Mouse (Mus musculus): ENCODE data around the gene Accs. TPM values are rescaled to one million over a fixed set of nuclear protein-coding genes. Genes with fewer than 3 reads are reported as not detected.

Accs gene
- total RNA-seq, 2 experiments from 2014 or later, result 1.4 to 6.3 TPM

GRCm38 (mm10) chr2:93868566-93868965 lies 18.8 kb upstream of the Accs start:
- ATAC-seq (replicated peaks; ENCODE audit: low FRiP score, poor library complexity, severe bottlenecking), result no peak

DNA sequence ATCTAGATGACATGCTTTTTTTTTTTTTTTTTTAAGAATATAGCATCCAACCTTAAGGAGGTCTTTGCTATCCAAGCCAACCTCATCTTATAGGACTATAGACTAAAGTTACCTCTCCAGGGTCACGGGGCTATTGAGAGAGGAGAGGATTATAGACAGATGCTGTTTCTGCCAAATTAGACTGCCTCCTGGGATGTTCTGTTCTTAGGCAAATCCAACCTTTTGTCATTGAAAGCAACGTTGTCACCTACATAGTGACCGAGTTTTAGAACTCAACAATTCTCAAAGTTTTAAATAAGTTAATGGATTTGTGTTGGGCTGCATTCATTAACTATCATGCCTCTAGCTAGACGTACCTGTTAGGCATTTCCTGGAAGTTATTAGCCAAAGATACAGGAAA lies 13.5 kb upstream of the Accs start:
- no peak for ATAC-seq (replicated peaks; ENCODE audit: low FRiP score, poor library complexity, severe bottlenecking)

- no peak for ATAC-seq (replicated peaks; ENCODE audit: low FRiP score, poor library complexity, severe bottlenecking)
These were observed 9.1 kb upstream of the Accs start for GRCm38 (mm10) chr2:93858845-93859244.

DNA sequence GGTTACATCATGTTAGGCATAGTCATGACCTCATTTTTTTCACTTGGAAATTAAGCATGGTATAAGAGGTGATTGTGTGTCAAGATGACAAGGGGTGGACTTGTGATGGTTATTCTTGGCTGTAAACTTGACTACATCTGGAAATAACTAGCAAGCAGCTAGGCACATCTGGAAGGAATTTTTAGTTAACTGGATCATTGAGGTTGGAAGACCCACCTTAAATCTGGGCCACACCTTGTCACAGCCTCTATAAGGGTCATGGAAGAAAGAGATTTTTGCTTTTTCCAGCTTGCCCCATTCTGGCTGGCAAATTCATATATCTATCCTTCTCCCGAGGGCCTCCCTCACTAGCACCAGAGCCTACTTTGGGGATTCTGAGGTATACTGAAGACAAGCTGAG lies 1.6 kb upstream of the Accs start:
- no peak for ATAC-seq (replicated peaks; ENCODE audit: low FRiP score, poor library complexity, severe bottlenecking)

DNA sequence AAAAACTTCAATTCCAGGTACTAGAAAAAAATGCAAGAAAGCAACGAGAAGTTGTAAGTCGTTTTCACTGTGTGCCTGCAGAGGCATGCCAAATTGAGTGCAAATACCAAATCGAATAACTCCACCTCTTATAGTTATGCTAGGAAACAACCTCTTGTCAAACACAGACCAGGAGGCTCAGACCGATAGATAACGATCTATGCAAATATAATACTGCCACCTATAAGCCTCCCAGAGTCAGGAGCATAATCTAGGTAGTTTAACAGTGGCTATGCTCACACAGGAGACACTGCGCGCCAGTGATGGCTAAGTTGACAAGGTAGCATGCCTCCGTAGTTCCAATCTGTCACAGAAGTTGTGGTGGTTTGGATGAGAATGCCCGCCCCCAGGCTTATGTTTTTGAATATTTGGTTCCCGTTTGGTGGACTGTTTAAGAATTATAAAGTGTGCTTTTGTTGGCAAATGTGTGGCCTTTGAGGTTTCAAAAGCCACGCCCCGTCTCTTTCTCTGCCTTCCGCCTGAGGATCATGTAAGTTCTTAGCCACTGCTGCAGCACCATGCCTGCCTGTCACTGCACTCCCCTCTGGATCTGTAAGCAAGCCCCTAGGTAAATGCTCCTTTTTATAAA lies 688 bp upstream of the Accs start:
- no peak for ATAC-seq (replicated peaks; ENCODE audit: low FRiP score, poor library complexity, severe bottlenecking)

DNA sequence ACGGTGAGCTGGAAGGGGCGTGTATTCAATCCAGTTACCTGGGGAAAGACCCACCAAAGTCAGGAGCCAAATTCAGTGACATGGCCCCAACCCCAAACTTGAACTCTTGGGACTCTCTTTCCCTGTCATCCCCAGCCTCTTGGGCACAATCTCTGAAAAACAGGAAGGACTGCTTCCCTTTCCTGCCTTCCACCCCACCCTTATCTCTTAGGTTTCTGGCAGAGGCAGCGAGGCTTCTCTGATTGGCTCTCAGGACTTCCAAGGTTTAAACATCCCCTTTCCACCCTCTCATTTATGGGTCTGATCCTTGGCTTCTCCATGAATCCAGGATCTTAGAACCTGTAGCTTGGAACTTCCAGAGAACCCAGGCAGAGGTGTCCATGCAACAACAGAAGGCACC lies 8.4 kb downstream of the Accs start:
- ATAC-seq (replicated peaks; ENCODE audit: low FRiP score, poor library complexity, severe bottlenecking), result no peak

DNA sequence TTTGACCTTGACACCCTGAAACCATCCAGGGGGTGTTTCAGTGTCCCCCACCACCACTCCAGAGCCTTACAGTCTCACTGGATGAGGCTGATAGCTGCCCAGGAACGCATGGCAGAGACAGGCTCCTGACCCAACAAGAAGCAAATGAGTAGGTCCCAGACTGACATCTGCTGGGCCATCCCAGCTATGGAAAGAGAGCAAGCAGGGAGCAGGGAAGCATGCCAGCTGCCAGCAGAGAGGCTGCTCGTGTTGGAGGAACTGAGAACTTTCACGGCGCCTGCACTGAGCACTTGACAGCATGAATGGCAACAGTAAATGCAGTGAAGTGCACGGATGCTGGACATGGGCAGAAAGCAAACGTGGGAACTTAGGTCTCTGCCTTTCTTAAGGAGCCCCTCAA lies 9.6 kb downstream of the Accs start:
- no peak for ATAC-seq (replicated peaks; ENCODE audit: low FRiP score, poor library complexity, severe bottlenecking)

GRCm38 (mm10) chr2:93838931-93839330 lies 10.8 kb downstream of the Accs start:
- ATAC-seq (replicated peaks; ENCODE audit: low FRiP score, poor library complexity, severe bottlenecking), result no peak

DNA sequence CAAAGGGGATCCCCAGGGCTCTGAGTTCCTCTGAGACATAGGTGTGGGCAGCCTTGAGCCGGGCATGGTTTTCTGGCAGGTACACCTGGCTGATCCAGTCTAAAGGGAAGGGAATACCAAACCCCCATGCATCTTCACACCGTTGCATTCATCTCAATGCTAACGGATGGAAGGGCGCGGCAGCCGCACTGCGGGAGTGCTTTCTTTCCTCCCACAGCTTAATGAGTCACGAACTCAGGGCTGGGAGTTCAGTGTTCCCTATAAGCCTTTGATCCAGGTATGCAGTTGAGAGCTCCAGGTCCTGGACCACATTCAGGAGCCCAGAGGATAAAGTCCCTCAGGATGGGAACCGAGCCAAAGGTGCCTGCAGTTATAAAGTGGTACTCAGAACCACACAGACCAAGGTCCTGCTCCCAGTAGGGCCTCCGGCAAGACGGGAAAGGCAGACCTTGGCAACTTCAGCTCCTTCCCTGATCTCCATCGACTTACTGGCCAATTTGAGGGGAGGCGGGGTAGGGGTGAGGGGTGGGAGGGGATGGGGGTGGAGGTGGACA lies 13.4 kb downstream of the Accs start:
- no peak for ATAC-seq (replicated peaks; ENCODE audit: low FRiP score, poor library complexity, severe bottlenecking)

GRCm38 (mm10) chr2:93835596-93835995 lies 14.1 kb downstream of the Accs start:
- no peak for ATAC-seq (replicated peaks; ENCODE audit: low FRiP score, poor library complexity, severe bottlenecking)

DNA sequence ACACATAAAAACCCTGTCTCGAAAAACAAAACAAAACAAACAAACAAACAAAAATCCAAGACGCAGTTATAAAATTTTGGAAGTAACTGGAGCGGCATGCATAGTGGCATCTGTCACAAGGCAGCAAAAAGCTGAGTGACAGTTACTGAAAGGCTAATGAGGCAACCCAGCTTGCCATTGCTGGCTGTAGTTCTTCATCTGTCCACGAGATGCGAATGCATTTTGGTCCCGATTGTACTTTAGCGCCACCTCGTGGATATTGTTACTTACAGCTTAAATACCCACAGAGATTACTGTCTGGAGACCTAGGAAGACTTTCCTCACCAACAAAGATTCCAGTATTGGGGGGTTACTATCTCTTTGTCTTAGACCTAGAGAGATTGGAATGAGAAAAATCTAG lies 26.2 kb downstream of the Accs start:
- ATAC-seq (replicated peaks; ENCODE audit: low FRiP score, poor library complexity, severe bottlenecking), result peak; percentile 87

DNA sequence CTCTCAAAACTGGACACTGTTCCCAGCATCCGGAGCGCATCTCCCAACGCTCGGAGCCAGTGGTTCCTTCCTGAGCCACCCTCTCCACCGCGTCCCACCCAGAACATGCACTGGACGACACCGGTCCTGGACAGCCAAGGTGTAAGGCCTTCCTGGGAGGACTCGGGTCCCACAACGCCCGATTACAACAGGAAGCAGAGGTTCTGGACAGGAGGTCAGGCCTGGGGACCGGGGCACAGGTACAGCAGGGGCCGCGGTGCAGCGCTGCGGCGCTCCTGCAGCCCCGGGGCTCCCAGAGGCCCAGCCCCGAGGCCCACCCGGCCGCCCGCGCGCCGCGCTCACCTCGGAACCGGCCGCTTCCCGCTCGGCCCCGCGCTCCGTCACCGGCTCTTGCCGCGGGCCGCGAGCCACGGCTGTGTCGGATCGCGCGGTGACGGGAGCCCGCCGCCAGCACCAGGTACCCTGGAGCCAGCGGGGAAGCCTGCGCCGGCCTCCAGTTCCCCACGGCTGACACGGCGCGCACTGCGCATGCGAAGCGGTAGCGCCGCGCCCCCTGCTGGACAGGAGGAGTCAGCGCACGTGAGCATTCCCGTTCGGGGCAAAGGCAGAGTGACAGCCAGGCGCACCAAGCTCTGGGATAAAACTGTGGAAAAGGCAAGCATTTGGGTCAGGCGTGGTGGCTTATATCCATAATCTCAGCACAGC lies 27.5 kb downstream of the Accs start, which contains the start of gene Ext2:
TSS of gene Ext2 (minus strand) at position 524 of the 705 bp plus-strand sequence.
- ATAC-seq (replicated peaks; ENCODE audit: low FRiP score, poor library complexity, severe bottlenecking), result peak; percentile 94

GRCm38 (mm10) chr2:93817791-93818190 lies 32.0 kb downstream of the Accs start:
- ATAC-seq (replicated peaks; ENCODE audit: low FRiP score, poor library complexity, severe bottlenecking), result no peak

DNA sequence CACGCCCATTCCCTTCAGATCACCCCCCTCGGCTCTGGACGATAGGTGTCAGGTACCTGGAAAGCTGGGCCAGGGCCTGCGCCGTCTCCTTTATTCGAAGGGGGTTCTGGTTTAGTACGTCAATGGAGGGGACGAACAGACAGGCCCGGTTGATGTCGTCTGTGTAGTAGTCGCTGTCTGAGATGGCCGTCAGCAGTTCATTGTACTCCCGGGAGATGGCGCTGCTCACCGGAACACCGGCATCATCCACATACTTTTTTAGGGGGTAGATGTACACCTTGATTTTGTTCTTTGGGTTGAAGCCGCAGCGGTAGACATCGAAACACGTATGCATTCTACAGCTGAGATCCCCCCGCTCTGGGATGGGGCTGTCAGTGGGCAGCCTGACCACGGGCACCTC lies 36.4 kb downstream of the Accs start:
- ATAC-seq (replicated peaks; ENCODE audit: low FRiP score, poor library complexity, severe bottlenecking), result no peak

- ATAC-seq (replicated peaks; ENCODE audit: low FRiP score, poor library complexity, severe bottlenecking), result peak; percentile 80
These were observed 37.9 kb downstream of the Accs start for GRCm38 (mm10) chr2:93811812-93812211.

- no peak for ATAC-seq (replicated peaks; ENCODE audit: low FRiP score, poor library complexity, severe bottlenecking)
These were observed 39.8 kb downstream of the Accs start for GRCm38 (mm10) chr2:93809931-93810330.

DNA sequence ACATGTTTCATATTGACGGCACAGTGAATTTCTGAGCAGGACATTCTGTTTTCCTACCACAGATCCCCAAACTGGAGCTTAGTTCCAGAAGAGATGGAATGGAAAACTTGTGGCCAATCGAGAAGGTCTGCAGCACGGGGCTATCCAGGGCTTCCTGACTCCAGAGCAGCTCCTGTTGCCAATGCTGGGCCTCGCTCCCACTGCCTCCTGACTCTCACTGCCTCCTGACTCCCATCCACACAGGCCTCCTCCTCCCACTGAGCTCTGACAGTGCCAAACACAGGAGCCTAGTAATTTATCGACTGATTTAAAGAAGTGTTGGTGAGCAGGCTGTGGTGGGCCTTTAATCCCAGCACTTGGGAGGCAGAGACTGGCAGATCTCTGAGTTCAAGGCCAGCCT lies 41.7 kb downstream of the Accs start:
- no peak for ATAC-seq (replicated peaks; ENCODE audit: low FRiP score, poor library complexity, severe bottlenecking)

DNA sequence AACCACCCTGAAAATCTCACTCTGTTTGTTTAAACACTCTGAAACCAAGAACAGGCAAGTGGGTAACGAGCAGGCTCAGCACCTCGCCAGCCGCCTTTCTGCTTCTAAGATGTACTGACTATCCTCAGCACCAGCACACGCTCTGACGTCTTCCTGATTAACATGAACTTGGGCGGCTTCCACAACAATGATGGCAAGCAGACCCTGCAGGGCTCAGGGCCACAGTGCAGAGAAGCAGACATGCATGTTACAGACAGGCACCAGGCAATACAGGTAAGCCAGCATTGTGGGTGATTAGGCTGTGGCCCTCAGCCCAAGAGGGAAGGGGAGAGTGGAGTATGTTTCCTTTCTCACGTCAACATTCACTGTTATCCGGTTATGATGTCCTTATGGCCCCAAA lies 42.3 kb downstream of the Accs start:
- ATAC-seq (replicated peaks; ENCODE audit: low FRiP score, poor library complexity, severe bottlenecking), result no peak

- no peak for ATAC-seq (replicated peaks; ENCODE audit: low FRiP score, poor library complexity, severe bottlenecking)
These were observed 43.1 kb downstream of the Accs start for GRCm38 (mm10) chr2:93806487-93807201.

GRCm38 (mm10) chr2:93805523-93805922 lies 44.2 kb downstream of the Accs start:
- no peak for ATAC-seq (replicated peaks; ENCODE audit: low FRiP score, poor library complexity, severe bottlenecking)

- no peak for ATAC-seq (replicated peaks; ENCODE audit: low FRiP score, poor library complexity, severe bottlenecking)
These were observed 44.7 kb downstream of the Accs start for GRCm38 (mm10) chr2:93805066-93805465.

Data from erythroblast, adult 5-6 weeks (primary cell).